Mouse (Mus musculus): ENCODE results near the gene Armh3. TPM values are rescaled to one million over a fixed set of nuclear protein-coding genes. Genes with fewer than 3 reads are reported as not detected.
"Not testable (repeated sequence)": the region's sequence is repeated elsewhere in the genome, so short reads cannot be mapped to it uniquely, and the experiment has no call there.

Gene Armh3
- polyA plus RNA-seq, 1 experiment: 16.2 TPM

DNA sequence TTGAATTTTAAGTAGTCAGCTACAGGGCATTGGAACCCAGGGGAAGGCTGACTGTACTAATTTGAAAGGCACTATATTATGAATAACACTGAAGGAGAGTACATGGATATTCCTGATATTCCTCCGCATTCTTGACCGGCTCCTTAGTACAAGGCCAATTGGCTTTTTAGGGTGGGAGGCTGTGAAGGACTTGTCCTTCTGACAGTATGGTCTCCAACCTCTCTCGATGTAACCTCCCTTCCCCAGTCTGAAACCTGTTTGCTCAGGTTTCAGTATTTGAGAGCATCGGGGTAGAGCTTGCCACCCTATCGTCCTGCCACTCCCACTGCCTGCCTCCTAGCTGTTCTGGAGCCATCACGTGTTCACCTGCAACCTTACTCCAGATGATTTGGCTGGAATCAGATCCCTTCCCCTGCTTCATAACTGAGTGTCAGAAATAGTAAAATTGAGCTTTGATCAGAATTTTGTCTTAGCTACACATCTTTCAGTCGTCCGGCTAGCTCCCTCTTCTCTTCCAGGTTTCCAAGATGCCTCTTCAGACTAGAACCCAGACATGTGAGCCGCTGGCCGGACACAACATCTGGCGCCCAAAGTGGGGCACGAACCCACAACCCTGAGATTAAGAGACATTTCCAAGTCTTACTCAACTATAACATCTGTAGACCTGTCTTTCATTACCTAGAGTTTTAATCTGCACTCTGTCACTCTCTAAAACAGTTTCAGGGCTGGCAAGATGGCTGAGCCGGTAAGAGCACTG lies 4.1 kb downstream of the Armh3 start:
- TF ChIP-seq POLR2A (IDR thresholded peaks at IDR 0.05; ENCODE audit: extremely low read depth, insufficient read depth, low read length) (no peak), CTCF (IDR thresholded peaks at IDR 0.05; ENCODE audit: extremely low read depth, insufficient read depth, low read length) (no peak)
- Histone ChIP-seq H3K27ac (ENCODE audit: insufficient read depth, low read length) (no peak overlapping the region), H3K4me3 (ENCODE audit: insufficient read depth, low read length) (no peak overlapping the region), H3K4me1 (ENCODE audit: control insufficient read depth, insufficient read depth, low read length) (no peaks in the 10 kb centered on the region; the same call in 1 of the 2 replicates)

DNA sequence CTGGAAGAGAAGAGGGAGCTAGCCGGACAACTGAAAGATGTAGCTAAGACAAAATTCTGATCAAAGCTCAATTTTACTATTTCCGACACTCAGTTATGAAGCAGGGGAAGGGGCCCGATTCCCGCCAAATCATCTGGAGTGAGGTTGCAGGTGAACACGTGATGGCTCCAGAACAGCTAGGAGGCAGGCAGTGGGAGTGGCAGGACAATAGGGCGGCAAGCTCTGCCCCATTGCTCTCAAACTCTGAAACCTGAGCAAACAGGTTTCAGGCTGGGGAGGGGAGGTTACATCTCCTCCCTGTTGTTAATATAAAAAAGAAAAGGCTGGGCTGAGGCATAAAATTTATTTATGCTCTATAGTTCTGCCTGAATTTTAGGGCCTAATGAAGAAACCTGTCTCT lies 4.8 kb downstream of the Armh3 start:
- H3K4me3 ChIP-seq (ENCODE audit: insufficient read depth, low read length): not testable (repeated sequence)

DNA sequence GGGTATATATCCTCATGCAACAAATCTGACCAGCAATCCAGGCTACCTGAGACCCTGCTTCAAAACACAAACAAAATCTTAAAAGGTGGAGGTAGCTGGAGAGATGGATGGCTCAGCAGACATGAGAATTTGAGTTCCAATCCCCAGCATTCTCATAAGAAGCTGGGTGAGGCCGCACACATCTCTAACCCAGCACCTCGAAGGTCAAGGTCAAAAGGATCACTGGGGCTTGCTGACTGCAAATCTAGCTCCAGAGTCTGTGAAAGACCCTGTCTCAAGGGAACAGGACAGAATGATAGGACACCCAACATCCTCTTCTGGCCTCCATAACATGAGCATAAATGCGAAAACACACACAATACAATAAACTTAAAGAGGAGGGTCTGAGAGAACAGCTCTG lies 7.1 kb downstream of the Armh3 start:
- Histone ChIP-seq H3K4me3 (ENCODE audit: insufficient read depth, low read length) (no peak overlapping the region), H3K27ac (ENCODE audit: insufficient read depth, low read length) (no peak overlapping the region), H3K4me1 (ENCODE audit: control insufficient read depth, insufficient read depth, low read length) (no peaks in the 10 kb centered on the region)
- no peak for TF ChIP-seq POLR2A (IDR thresholded peaks at IDR 0.05; ENCODE audit: extremely low read depth, insufficient read depth, low read length)
- TF ChIP-seq CTCF (IDR thresholded peaks at IDR 0.05; ENCODE audit: extremely low read depth, insufficient read depth, low read length): no peak

More for the DNA sequence above, 4.8 kb downstream of the Armh3 start:
- not testable (repeated sequence) for H3K4me1 ChIP-seq (ENCODE audit: control insufficient read depth, insufficient read depth, low read length); H3K27ac ChIP-seq (ENCODE audit: insufficient read depth, low read length)

DNA sequence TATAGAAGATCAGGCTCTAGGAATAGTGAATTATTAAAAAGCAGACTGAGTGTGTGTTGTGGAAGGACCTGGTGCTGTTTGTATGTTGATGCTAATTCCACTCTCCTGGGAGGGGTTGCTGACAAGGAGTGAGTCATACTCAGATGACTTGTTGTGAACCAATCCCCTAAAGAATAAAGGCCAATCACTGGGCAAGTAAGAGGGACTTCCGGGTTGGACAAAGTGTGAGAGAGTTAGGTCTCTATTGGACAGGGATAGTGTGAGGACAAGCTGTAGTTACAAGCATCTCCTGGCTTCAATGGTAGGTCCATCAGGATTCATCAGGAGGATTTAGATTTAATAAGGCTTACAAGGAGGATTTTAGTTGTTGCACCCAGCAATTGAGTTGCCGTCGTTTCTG lies 10.1 kb downstream of the Armh3 start:
- TF ChIP-seq CTCF (IDR thresholded peaks at IDR 0.05; ENCODE audit: extremely low read depth, insufficient read depth, low read length): no peak
- no peak for TF ChIP-seq POLR2A (IDR thresholded peaks at IDR 0.05; ENCODE audit: extremely low read depth, insufficient read depth, low read length)
- H3K4me3 ChIP-seq (ENCODE audit: insufficient read depth, low read length): no peak overlapping the region
- no peaks in the 10 kb centered on the region for H3K4me1 ChIP-seq (ENCODE audit: control insufficient read depth, insufficient read depth, low read length)
- H3K27ac ChIP-seq (ENCODE audit: insufficient read depth, low read length): no peak overlapping the region

DNA sequence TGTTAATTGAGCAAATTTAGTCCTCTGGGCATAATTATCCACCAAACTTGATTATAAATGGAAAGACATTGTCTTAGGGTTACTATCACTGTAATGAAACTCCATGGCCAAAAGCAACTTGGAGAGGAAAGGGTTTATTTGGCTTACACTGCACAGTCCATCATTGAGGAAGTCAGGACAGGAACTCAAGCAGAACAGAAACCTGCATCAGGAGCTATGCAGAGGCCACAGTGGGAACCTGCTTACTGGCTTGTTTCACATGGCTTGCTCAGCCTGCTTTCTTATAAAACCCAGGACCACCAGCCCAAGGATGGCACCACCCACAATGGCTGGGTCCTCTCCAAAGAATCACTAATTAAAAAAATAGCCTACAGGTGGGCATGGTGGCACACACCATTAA lies 13.9 kb downstream of the Armh3 start:
- no peaks in the 10 kb centered on the region for H3K4me1 ChIP-seq (ENCODE audit: control insufficient read depth, insufficient read depth, low read length)
- H3K27ac ChIP-seq (ENCODE audit: insufficient read depth, low read length): no peak overlapping the region
- no peak overlapping the region for H3K4me3 ChIP-seq (ENCODE audit: insufficient read depth, low read length)
- TF ChIP-seq CTCF (IDR thresholded peaks at IDR 0.05; ENCODE audit: extremely low read depth, insufficient read depth, low read length): no peak
- no peak for TF ChIP-seq POLR2A (IDR thresholded peaks at IDR 0.05; ENCODE audit: extremely low read depth, insufficient read depth, low read length)

DNA sequence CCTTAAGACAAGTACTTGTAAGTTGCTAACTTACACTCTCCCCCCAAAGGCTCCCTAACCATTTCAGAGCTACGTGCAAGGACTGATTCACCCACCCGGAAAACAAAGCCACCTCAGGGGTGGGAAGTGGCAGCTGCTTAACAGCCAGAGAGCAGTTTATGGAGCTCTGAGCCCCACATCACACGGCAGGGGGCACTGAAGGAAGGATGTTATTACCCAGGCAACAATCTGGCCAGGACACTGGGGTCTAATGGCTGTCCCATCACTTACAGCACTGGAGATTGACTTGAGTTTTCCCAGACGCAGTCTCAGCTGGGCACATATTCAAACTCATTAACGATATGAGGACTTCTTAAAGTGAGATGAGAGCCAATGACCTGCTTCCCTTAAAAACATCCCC lies 37.5 kb downstream of the Armh3 start:
- H3K4me3 ChIP-seq (ENCODE audit: insufficient read depth, low read length): no peak overlapping the region
- no peak overlapping the region for H3K27ac ChIP-seq (ENCODE audit: insufficient read depth, low read length)
- TF ChIP-seq CTCF (IDR thresholded peaks at IDR 0.05; ENCODE audit: extremely low read depth, insufficient read depth, low read length): no peak
- peaks cover 1% of the 10 kb centered on the region; the same call in 1 of the 2 replicates for H3K4me1 ChIP-seq (ENCODE audit: control insufficient read depth, insufficient read depth, low read length)

DNA sequence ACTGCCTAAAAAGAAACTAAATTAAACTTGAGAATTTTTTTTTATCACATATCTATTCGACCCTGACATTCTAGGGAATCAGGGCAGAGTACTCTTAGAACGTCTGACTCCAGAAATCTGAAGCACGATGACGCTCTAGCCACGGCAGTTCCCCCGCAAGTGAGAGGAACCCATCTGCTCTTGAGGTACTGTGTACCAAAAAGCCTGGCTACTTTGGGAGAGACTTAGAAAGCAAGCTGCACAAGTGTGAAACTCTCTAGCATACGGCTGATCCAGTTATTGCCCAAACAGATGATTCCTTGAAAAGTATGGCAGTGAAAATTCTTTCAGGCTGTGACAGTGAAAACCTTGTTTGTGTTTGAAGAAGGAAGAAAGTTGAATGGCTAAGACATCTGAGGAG lies 41.6 kb downstream of the Armh3 start:
- H3K27ac ChIP-seq (ENCODE audit: insufficient read depth, low read length): no peak overlapping the region
- peaks cover 1% of the 10 kb centered on the region; the same call in 1 of the 2 replicates for H3K4me1 ChIP-seq (ENCODE audit: control insufficient read depth, insufficient read depth, low read length)
- TF ChIP-seq CTCF (IDR thresholded peaks at IDR 0.05; ENCODE audit: extremely low read depth, insufficient read depth, low read length): no peak
- no peak for TF ChIP-seq POLR2A (IDR thresholded peaks at IDR 0.05; ENCODE audit: extremely low read depth, insufficient read depth, low read length)
- no peak overlapping the region for H3K4me3 ChIP-seq (ENCODE audit: insufficient read depth, low read length)

DNA sequence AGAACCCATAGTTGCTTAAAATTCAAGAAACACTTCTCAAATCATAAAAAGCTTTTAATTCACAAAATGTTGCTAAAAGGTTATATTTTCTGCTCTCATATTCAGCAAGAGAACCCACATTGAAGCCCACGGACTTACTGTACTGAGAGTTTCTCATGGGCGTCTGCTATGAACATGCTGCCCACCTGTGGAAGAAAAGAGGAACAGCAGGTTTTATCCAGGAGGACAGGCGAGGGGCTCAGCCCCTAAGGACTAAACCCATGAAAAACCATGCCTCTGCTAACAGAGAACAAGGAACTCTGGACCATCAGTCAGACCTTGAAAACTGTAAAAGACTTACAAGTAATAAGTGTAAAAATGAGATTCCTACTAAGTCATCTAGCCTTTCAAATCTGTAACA lies 45.0 kb downstream of the Armh3 start:
- no peak overlapping the region for H3K27ac ChIP-seq (ENCODE audit: insufficient read depth, low read length)
- TF ChIP-seq CTCF (IDR thresholded peaks at IDR 0.05; ENCODE audit: extremely low read depth, insufficient read depth, low read length) (peak; percentile 84), POLR2A (IDR thresholded peaks at IDR 0.05; ENCODE audit: extremely low read depth, insufficient read depth, low read length) (no peak)
- H3K4me1 ChIP-seq (ENCODE audit: control insufficient read depth, insufficient read depth, low read length): peaks cover 4% of the 10 kb centered on the region
- H3K4me3 ChIP-seq (ENCODE audit: insufficient read depth, low read length): no peak overlapping the region

DNA sequence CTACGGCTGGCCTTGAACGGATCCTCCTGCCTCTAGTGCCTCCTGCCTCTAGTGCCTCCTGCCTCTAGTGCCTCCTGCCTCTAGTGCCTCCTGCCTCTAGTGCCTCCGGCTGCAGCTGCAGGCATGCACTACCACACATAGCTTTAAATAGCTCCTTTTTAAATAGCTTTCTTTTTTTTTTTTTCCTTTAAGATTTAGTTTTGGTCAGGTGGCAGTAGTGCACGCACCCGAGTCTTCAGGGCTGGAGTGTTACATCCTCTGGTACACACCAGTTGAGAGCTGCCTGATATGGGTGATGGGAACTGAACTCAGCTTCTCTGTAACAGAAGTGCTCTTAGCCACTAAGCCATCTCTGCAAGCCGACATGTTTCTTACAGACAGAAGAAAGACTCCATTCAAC lies 49.1 kb downstream of the Armh3 start:
- H3K27ac ChIP-seq (ENCODE audit: insufficient read depth, low read length): no peak overlapping the region
- peaks cover 5% of the 10 kb centered on the region for H3K4me1 ChIP-seq (ENCODE audit: control insufficient read depth, insufficient read depth, low read length)
- TF ChIP-seq CTCF (IDR thresholded peaks at IDR 0.05; ENCODE audit: extremely low read depth, insufficient read depth, low read length) (no peak), POLR2A (IDR thresholded peaks at IDR 0.05; ENCODE audit: extremely low read depth, insufficient read depth, low read length) (no peak)
- no peak overlapping the region for H3K4me3 ChIP-seq (ENCODE audit: insufficient read depth, low read length)

DNA sequence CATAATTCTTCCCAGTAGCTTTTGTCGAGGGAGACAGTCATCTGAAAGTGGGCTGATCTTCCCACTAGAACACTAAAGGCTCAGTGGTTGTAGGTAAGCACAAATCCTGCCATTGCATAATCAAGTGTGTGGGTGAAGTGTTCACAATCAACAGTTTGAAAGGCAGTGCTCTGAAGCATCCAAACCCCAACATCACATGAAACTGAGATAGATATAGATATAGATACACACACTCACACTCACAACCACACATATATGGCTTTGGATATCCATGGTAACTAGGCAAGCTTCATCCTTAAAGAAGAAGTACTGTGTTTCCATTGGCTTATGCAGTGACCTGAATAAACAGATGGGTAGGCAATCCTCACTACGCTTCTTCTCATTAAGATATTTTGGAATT lies 50.5 kb downstream of the Armh3 start:
- TF ChIP-seq CTCF (IDR thresholded peaks at IDR 0.05; ENCODE audit: extremely low read depth, insufficient read depth, low read length): no peak
- TF ChIP-seq POLR2A (IDR thresholded peaks at IDR 0.05; ENCODE audit: extremely low read depth, insufficient read depth, low read length): no peak
- peaks cover 5% of the 10 kb centered on the region for H3K4me1 ChIP-seq (ENCODE audit: control insufficient read depth, insufficient read depth, low read length)
- H3K4me3 ChIP-seq (ENCODE audit: insufficient read depth, low read length): no peak overlapping the region
- H3K27ac ChIP-seq (ENCODE audit: insufficient read depth, low read length): no peak overlapping the region; the same call in none of the 2 replicates

Measured in cortical plate, adult 2 months (tissue).